Mouse (Mus musculus) pancreas, adult 10 weeks (tissue): ENCODE data around the gene Kctd14. TPM values are rescaled to one million over a fixed set of nuclear protein-coding genes. Genes with fewer than 3 reads are reported as not detected.

Source experiments
- polyA plus RNA-seq: library from polyadenylated mRNA; stranded (reverse); fragments of 350-450 nt; fragmentation: Illumina TruSeq; extraction: RNeasy Lipid Tissue Mini Kit (QIAGEN cat#74804); gene quantifications from one replicate; pipeline ENCODE4 v1.2.3, GENCODE M21; 2015; ENCODE audit warnings: low read depth, low replicate concordance; ENCODE audit not compliant: insufficient read depth

Gene Kctd14
- polyA plus RNA-seq: 6.1 TPM

GRCm38 (mm10) chr7:97451023-97451422, at the start of gene Kctd14:
Gene Kctd14, plus strand, starts transcription at chr7:97451323.

DNA sequence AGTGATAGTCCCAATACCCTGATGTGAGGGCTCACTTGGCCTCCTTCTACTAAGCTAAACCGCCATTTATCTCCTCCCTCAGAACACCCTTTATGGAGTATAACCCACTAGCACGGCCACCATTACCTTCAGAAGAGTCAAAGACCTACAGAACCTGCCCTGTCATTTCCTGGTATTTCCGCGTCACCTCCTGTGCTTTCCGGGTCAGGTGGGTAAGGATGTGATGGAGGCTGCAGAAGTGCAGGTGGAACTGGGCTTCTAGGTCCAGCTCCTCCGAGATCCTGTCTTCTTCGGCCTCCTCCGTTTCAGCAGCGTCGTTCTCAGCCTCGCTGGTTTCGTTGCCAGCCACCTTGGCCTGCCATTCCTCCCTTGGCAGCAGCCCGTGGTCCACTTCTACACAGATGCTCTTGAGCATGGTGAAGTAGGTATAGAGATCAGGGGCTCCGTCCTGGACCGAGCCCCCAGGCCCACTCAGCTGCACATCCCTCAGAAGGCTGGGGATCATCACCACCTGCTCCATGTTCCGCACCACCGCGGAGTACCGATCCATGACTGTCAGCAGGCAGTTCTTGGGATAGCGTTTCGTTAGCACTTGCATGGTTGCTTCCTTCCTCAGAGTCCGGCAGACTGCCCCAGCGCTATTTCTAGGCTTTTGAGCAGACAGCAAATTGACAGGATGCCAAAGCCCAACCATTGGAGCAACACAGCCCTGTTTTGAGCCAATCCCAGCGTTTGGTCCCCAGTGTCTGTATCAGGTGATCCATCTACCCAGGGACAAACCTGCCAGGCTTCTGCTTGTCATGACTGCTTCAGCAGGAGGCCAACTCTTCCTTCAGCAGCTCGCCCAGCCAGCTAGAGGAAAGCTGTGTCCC, 34.0 kb upstream of the Kctd14 start, which contains the start of gene Thrsp:
TSS of gene Thrsp (minus strand) at position 825 of the 872 bp plus-strand sequence.

GRCm38 (mm10) chr7:97480821-97481339, 29.8 kb downstream of the Kctd14 start, which contains the start of gene Ints4:
Gene Ints4, plus strand, starts transcription at chr7:97480956.

Other genes starting within 250 kb of the Kctd14 start
- 4.9 TPM for gene Usp35, start 119.3 kb upstream of the Kctd14 start, polyA plus RNA-seq
- gene Kctd21, start 119.0 kb upstream of the Kctd14 start, polyA plus RNA-seq: 2.0 TPM
- 7.9 TPM for gene Alg8, start 79.7 kb upstream of the Kctd14 start, polyA plus RNA-seq
- gene Ndufc2, start 51.3 kb upstream of the Kctd14 start, polyA plus RNA-seq: 30.8 TPM
- gene Thrsp, start 33.6 kb upstream of the Kctd14 start, polyA plus RNA-seq: 25.4 TPM
- gene Ints4, start 29.6 kb downstream of the Kctd14 start, polyA plus RNA-seq: 9.8 TPM
- gene Aamdc, start 128.2 kb downstream of the Kctd14 start, polyA plus RNA-seq: 15.0 TPM
- 3.0 TPM for gene Rsf1, start 128.6 kb downstream of the Kctd14 start, polyA plus RNA-seq
- gene Clns1a, start 245.3 kb downstream of the Kctd14 start, polyA plus RNA-seq: 7.7 TPM